Mouse (Mus musculus) cerebellum, adult 11 months (tissue): ENCODE data around the gene Muc15.
A peak's percentile ranks its signal among the peaks of the same experiment; 100 is the strongest.

Source experiments
- DNase-seq: peaks from one replicate; pipeline ENCODE4 v3.0.0; 2022

Muc15 gene

DNA sequence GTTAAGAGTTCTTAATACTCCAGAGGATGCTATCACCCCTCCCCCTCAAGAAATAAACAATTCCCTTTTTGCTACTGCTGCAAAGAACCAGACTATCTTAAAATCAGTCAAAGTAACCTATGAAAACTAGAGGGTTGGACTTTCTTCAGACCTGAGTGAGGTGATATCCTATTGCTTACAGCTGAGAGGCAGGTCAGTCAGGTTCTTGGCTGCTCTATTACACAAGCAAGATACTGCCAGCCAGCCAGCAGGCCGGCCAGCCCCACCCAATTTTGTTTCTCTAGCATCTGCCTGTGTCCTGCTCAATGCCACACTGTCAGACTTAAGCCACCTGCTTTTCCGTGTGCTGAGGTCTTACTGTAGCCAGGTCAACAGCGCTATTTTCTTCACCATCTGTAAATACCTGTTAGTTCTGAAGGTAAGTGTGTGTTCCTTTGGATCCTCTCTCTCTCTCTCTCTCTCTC is at the start of gene Muc15:
TSS of gene Muc15 (plus strand) at position 51 of the 464 bp plus-strand sequence.
- DNase-seq = peak; percentile 22

DNA sequence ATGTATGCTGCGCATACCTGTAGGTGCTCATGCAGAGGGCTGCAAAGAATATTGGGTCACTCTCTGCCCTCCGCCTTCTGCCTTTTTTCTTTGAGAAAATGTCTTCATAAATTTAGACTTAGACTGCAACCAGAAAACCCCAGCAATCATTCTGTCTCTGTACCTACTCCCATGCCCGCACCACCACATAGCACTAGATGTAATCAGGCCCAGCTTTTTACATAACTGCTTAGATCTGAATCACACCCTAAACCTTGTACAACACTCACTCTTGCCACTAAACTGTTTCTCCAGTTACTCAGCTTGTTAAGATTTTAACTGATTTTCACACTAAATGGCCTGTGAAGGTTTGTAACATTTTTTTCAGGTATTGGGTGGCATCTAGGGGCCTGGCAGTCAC is 11.7 kb upstream of the Muc15 start:
- no peak for DNase-seq

DNA sequence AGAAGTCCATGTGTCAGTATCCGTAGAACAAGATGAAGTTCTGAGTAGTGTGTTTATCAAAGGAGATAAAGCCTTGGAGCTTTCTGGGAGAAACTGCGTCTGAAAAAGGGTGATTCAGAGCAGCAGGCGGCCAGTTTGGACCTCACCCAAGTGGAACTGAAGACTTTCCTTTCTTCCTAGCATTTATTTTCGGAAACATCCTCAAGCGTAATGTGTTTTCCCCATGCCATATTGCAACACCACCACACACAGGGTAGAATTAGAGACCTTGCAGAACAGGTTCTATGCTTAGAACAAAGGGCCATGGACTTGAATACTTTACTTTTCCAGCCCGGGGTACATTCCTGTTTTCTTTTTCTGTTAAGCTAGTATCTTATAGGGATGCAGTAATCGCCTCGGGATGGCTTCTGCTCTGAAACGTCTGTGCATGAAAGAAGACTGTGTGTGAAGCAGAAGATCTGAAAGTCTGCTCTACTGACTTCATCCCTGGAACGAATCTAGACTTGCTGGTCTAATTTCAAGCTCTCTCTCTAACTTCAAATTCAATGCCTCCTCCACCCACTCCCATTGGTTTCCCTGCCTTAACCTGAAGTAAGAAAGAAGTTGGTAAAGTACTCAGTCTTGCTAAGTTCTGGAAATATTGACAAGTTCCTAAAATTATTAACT is 11.0 kb upstream of the Muc15 start:
- no peak for DNase-seq

DNA sequence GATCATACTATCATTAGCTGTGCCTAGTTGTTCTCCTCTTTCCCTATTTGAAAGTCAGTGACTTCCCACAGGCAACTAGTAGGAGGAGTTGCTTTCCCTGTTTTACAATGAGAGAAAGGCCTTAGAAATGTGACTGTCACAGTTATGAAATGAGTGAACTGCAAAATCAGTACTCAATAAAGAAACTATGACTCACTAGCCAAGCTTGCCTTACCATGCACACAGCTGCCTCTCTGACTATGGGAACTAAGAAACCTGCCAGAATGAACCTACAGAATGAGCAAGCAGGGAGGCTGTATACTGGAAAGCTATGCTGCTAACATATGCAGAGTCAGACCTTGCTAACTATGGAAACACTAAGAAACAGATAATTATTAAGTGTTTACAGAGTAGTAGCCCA is 2.1 kb upstream of the Muc15 start:
- DNase-seq = no peak

DNA sequence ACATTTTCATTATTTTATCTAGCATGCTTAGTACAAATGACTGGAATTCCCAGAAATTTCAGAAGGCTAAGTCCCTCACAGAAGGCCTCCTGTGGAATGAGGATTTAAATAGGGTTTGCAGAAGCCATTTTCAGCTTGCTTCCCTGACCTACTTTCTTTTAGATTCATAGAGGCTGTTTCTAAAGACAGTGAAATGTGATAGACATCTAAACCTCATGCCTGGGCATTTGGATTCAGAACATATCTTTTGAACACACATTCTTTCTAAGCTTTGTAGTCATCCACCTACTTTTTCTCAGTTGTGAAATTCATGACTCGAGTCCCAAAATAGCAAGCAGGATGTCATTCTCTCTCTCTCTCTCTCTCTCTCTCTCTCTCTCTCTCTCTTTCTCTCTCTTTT is 1.1 kb downstream of the Muc15 start:
- no peak for DNase-seq

DNA sequence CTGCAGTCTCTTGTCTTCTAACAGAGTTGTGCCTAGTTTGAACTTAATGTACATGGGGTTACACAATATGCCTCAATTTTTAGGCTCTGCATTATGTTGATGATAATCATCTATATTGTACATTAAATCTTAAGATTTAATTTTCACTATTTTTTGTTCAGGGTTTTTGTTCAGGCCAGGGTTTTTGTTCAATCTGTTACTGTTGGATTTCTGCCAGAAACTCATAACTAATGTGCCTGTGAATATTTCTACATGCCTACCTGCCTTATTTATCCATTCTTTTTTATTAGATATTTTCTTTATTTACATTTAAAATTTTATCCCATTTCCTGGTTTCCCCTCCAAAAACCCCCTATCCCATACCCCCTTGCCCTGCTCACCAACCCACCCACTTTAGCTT is 5.0 kb downstream of the Muc15 start:
- DNase-seq = peak; percentile 21

DNA sequence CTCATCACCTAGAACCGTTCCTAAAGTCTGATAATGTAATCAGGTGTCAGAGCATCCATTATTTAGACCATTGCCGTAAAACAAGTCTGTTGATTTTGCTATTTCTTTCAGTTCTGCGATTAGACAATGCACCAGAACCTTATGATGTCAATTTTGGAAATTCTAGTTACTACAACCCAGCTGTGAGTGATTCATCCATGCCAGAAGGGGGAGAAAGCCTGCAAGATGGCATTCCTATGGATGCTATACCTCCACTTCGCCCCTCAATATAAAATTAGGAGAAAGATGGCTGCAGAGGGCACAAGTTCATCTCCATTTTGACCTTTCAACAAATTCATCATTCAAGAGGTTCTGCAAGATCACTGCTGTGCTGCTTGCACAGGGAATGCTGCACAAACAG is 16.1 kb downstream of the Muc15 start:
- DNase-seq = no peak

DNA sequence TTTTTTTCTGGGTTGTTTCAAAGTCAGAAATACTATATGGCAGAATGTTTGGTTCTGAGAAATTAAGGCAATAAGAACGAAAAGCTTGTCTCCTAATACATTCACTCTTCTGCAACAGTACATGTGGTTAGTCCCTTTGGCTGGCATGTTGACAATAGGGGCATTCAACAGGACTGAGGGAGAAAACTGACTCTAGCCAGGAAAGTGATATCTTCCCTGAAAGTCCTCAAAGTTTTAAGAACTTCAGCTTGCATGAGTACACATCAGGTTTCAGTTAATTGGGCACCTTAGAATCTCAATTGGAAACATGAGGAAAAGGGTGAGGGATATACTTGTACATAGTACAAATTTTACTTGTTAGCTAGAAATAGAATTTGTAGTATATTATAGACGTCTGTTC is 16.8 kb downstream of the Muc15 start:
- DNase-seq = no peak

DNA sequence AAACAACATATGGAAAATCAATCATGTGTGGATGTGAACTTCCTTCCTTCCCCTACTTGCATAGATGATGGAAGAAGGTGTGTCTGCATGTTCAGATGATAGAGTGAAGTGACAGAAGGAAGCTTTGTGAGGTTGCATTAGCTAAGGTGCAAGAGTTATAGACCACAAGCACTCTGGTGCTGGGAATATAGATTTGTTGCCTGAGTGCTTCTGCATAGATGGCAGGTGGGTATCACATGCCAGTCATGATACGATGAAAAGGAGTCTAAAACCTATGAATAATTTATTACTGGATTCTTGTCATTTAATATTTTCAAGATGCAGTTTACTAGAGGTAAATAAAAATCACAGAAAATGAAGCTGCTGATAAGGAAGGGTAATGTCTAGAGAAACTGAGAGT is 18.6 kb downstream of the Muc15 start:
- DNase-seq = no peak

DNA sequence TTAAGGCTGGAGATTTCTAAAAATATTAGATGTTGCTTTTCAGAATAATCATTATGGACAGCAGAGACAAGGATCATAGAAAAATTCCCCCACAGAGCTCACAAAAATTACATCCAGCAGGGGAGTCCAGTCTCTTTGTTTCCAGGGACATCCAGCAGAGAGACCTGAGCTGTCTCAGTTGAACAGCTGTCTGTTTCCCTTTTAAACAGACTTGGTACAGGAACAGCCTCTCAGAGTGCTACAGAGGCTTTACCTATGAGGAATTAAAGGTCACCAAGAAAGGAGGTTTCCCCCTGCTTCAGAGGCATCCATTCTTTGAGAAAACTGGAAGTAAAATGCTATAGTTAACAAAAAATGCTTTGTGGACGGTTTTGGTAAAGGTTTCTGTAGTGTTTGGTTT is 19.4 kb downstream of the Muc15 start:
- DNase-seq = no peak

DNA sequence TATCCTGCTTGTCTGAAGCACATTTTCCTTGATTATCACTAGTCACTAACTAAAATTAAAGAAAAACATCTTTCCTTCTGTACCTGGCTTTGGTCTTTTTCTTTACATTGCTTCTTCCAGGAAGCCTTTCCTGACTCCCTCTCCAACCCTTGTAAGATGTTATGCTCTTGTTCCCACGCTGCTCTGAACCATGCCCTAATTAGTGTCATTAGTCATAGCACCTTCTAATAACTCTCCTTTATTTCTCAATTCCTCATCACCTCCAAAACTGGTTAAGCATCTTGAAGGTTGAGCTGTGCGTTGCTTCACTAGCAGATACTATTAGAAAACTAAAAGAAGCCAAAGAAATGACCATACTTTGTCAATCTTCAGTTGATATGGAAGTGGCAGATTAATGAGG is 36.4 kb downstream of the Muc15 start:
- DNase-seq = no peak

DNA sequence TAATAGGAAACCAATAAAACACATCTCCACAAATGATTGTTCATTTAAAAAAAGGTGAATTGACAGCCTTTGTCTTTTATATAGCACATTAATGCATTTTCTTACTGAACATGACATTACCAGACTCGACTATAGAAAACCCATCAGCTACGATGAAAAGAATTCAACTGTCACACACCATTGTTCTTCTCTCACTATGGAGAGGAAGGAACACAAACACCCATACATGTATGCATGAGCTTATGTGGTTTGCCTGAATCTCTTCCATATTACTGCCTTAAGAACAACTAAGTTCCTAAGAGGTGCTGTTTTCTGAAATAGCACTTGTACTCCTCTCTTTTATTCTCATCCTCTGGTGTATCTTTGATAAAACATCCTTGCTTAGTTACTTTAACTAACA is 38.3 kb downstream of the Muc15 start:
- DNase-seq = no peak

DNA sequence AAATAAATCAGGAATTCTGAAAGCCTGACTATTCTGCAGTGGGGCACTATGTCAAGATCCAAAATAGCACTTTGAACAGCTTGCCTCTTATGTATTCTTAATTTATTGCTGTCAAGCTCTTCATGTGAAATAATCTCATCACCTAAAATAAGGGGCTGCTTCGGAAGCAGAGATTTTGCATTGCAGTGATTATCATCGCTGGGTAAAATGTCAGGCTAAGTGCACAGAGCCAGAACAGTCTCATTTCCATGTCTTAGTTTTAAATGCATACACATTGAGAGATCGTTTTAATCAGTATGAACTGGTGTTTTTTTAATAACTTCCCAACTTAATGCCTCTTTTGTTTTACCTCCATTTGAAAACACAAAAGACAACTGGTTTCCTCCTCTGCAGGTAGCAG is 66.3 kb downstream of the Muc15 start:
- DNase-seq = no peak
